Mouse (Mus musculus) common myeloid progenitor, adult 5-6 weeks (primary cell): ENCODE data around the gene Edn2. TPM values are rescaled to one million over a fixed set of nuclear protein-coding genes. Genes with fewer than 3 reads are reported as not detected.

Source experiments
- ATAC-seq: replicated peaks from 2 replicates; pipeline ENCODE4 v1.8.0; 2016; ENCODE audit warnings: low read depth, mild to moderate bottlenecking, moderate TSS enrichment, inconsistent platforms; ENCODE audit not compliant: poor library complexity, severe bottlenecking
- total RNA-seq: library from RNA; stranded (forward); fragments of 200-1000, 187-1606 nt; gene quantifications from 2 replicates; pipeline ENCODE4 v1.2.3, GENCODE M21; 2017

Gene Edn2
- total RNA-seq, 1 experiment from 2014 or later, result not detected

- no peak for ATAC-seq
Observed at GRCm38 (mm10) chr4:120152648-120153047, 8.4 kb upstream of the Edn2 start.

- ATAC-seq, result no peak
Observed at GRCm38 (mm10) chr4:120153736-120154135, 7.3 kb upstream of the Edn2 start.

GRCm38 (mm10) chr4:120158714-120159310 is 2.2 kb upstream of the Edn2 start:
- ATAC-seq, result no peak

- no peak for ATAC-seq
Observed at GRCm38 (mm10) chr4:120162586-120162985, 1.6 kb downstream of the Edn2 start.

- no peak for ATAC-seq
Observed at GRCm38 (mm10) chr4:120163242-120163641, 2.2 kb downstream of the Edn2 start.

- no peak for ATAC-seq
Observed at GRCm38 (mm10) chr4:120164316-120164715, 3.3 kb downstream of the Edn2 start.

GRCm38 (mm10) chr4:120167778-120168177 is 6.8 kb downstream of the Edn2 start:
- no peak for ATAC-seq

- no peak for ATAC-seq
Observed at GRCm38 (mm10) chr4:120168346-120168745, 7.3 kb downstream of the Edn2 start.

GRCm38 (mm10) chr4:120170387-120170936 is 9.5 kb downstream of the Edn2 start:
- no peak for ATAC-seq

GRCm38 (mm10) chr4:120172050-120172684 is 11.2 kb downstream of the Edn2 start:
- ATAC-seq, result no peak

- ATAC-seq, result no peak
Observed at GRCm38 (mm10) chr4:120179123-120179522, 18.1 kb downstream of the Edn2 start.

GRCm38 (mm10) chr4:120180535-120180934 is 19.5 kb downstream of the Edn2 start:
- no peak for ATAC-seq

- ATAC-seq, result no peak
Observed at GRCm38 (mm10) chr4:120184374-120184991, 23.5 kb downstream of the Edn2 start.

GRCm38 (mm10) chr4:120186441-120186840 is 25.4 kb downstream of the Edn2 start:
- ATAC-seq, result no peak

GRCm38 (mm10) chr4:120186934-120187333 is 25.9 kb downstream of the Edn2 start:
- ATAC-seq, result no peak

GRCm38 (mm10) chr4:120188204-120188603 is 27.2 kb downstream of the Edn2 start:
- ATAC-seq, result peak; percentile 65

GRCm38 (mm10) chr4:120188651-120189161 is 27.7 kb downstream of the Edn2 start:
- peak; percentile 94 for ATAC-seq

GRCm38 (mm10) chr4:120189941-120190340 is 28.9 kb downstream of the Edn2 start:
- no peak for ATAC-seq

- no peak for ATAC-seq
Observed at GRCm38 (mm10) chr4:120191987-120192386, 31.0 kb downstream of the Edn2 start.

GRCm38 (mm10) chr4:120194026-120194425 is 33.0 kb downstream of the Edn2 start:
- no peak for ATAC-seq

GRCm38 (mm10) chr4:120194965-120195364 is 34.0 kb downstream of the Edn2 start:
- ATAC-seq, result no peak
